Mouse (Mus musculus): ENCODE measurements around the gene Prss3. TPM values are rescaled to one million over a fixed set of nuclear protein-coding genes. Genes with fewer than 3 reads are reported as not detected.
"Not testable (repeated sequence)": the region's sequence is repeated elsewhere in the genome, so short reads cannot be mapped to it uniquely, and the experiment has no call there.

Gene Prss3
- polyA plus RNA-seq (2017; shearing (Covaris generic)) = not detected

GRCm38 (mm10) chr6:41377578-41377977 is at the start of gene Prss3:
TSS of gene Prss3 (minus strand) at chr6:41377678.
- not testable (repeated sequence) for ATAC-seq

GRCm38 (mm10) chr6:41392056-41392455 is 14.6 kb upstream of the Prss3 start, which contains the start of gene Gm5771:
TSS of gene Gm5771 (plus strand) at chr6:41392356.
- ATAC-seq = not testable (repeated sequence)

GRCm38 (mm10) chr6:41391640-41392039 is 14.2 kb upstream of the Prss3 start:
- not testable (repeated sequence) for ATAC-seq

- ATAC-seq = no peak
These were observed 9.3 kb upstream of the Prss3 start for GRCm38 (mm10) chr6:41386781-41387180.

DNA sequence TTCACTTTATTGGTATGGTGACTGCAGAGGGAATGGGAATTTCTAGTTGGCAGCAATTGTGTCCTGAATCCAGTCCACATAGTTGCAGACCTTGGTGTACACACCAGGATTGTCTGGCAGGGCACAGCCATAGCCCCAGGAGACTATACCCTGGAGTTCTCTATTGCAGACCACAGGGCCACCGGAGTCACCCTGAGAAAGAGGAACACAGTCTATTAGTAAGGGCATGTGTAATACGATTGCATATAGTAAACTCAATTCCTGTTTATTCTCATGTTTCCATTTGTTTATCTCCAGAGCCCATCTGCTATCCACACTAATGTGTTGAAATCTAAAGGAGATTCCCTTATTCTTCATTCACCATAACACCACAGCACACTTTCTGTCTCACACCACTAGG is 3.7 kb downstream of the Prss3 start:
- not testable (repeated sequence) for ATAC-seq

GRCm38 (mm10) chr6:41353932-41354331 is 23.5 kb downstream of the Prss3 start, which contains the start of gene Try10:
TSS of gene Try10 (plus strand) at chr6:41354105.
- ATAC-seq = no peak

Other genes starting within 250 kb of the Prss3 start
- gene Try4, start 75.4 kb downstream of the Prss3 start, polyA plus RNA-seq (2017; shearing (Covaris generic)) = not detected
- gene Try5, start 60.8 kb downstream of the Prss3 start, polyA plus RNA-seq (2017; shearing (Covaris generic)) = not detected
- under 1 TPM in 2 of 3 experiments, not detected in 1; 0.60 to 0.70 TPM for gene Try10, start 23.6 kb downstream of the Prss3 start, polyA plus RNA-seq (2017; shearing (Covaris generic))
- gene Gm5771, start 14.7 kb upstream of the Prss3 start, polyA plus RNA-seq (2017; shearing (Covaris generic)) = not detected
- gene Gm10334, start 68.5 kb upstream of the Prss3 start, polyA plus RNA-seq (2017; shearing (Covaris generic)) = not detected
- gene Prss1, start 81.3 kb upstream of the Prss3 start, polyA plus RNA-seq (2017; shearing (Covaris generic)) = not detected
- 1 to 10 TPM in 2 of 3 experiments, under 1 TPM in 1; 0.45 to 4.0 (median 2.7) TPM for gene Prss2, start 144.1 kb upstream of the Prss3 start, polyA plus RNA-seq (2017; shearing (Covaris generic))
- 10 to 100 TPM in 2 of 3 experiments, 1 to 10 TPM in 1; 9.4 to 20.7 (median 16.5) TPM for gene Ephb6, start 227.8 kb upstream of the Prss3 start, polyA plus RNA-seq (2017; shearing (Covaris generic))